Mouse (Mus musculus): ENCODE data around the gene D130043K22Rik. TPM values are rescaled to one million over a fixed set of nuclear protein-coding genes. Genes with fewer than 3 reads are reported as not detected.

The D130043K22Rik gene
- polyA plus RNA-seq, 1 experiment from 2014 or later = 0.78 TPM

DNA sequence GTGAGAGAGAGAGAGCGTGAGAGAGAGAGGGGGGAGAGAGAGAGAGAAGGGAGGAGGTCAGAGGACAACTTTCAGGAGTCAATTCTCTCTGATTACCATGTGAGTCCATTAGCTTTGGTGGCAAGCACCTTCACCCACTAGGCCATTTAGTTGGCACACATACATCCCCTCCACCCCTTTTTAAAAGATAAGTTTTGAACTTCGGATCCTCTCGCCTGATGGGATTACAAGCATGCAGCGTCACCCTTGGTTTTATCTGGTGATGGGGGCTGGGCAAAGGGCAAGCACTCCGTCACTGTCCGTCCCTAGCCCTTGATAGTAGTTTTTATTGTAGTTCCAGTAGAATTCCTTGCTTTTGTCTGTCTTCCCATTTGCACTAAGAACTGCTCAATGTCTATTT, 35.3 kb downstream of the D130043K22Rik start:
- H3K27me3 ChIP-seq (ENCODE audit: insufficient read depth, poor library complexity, severe bottlenecking) = no peaks in the 10 kb centered on the region
- 89% methylated on average over 6 of the region's 6 CpGs for WGBS
- no peak overlapping the region for H3K4me3 ChIP-seq
- H3K27ac ChIP-seq = no peak overlapping the region
- no peaks in the 10 kb centered on the region for H3K36me3 ChIP-seq
- no peak for DNase-seq (ENCODE audit: low spot score)
- no peaks in the 10 kb centered on the region for H3K4me1 ChIP-seq (replicated peaks)
- H3K9me3 ChIP-seq = peaks cover 11% of the 10 kb centered on the region; the same call in 1 of the 2 replicates

DNA sequence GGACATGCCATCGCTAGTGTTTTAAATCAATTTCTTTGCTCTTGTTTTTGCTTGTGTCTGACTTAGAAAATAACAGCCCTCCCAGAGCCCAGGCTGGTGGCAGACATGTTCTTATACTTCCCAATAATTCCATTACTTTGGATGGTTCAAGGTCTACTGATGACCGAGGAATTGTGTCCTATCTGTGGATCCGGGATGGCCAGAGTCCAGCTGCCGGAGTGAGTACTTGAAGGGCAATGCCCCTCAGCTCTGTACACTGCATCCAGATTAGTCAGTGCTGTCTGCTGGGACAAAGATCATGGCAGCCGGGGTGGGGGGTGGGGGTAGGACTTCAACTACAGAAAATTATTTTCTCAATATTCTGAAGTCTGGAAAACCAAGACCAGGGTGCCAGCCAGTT, 35.8 kb downstream of the D130043K22Rik start:
- Histone ChIP-seq H3K4me1 (replicated peaks) (no peaks in the 10 kb centered on the region), H3K9me3 (peaks cover 11% of the 10 kb centered on the region; the same call in 1 of the 2 replicates), H3K27ac (no peak overlapping the region), H3K4me3 (no peak overlapping the region), H3K27me3 (ENCODE audit: insufficient read depth, poor library complexity, severe bottlenecking) (no peaks in the 10 kb centered on the region), H3K36me3 (no peaks in the 10 kb centered on the region)
- no peak for DNase-seq (ENCODE audit: low spot score)
- WGBS = 93% methylated on average over 5 of the region's 5 CpGs

DNA sequence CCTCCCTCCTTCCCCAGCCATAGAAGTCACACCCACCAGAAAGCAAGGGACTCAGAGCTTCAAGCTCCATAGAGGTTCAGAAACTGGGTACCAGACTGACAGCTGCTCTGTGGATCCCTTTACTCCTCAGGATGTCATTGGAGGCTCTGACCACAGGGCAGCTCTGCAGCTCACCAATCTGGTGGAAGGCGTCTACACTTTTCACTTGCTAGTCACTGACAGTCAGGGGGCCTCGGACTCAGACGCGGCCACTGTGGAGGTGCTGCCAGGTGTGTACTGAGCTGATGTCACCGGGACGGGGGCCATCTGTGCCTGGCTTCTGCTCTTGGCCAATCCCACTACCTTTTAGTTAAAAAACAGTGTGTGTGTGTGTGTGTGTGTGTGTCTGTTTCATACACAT, 37.5 kb downstream of the D130043K22Rik start:
- no peak for DNase-seq (ENCODE audit: low spot score)
- Histone ChIP-seq H3K4me3 (no peak overlapping the region), H3K27ac (no peak overlapping the region), H3K36me3 (no peaks in the 10 kb centered on the region), H3K27me3 (ENCODE audit: insufficient read depth, poor library complexity, severe bottlenecking) (no peaks in the 10 kb centered on the region), H3K4me1 (replicated peaks) (no peaks in the 10 kb centered on the region), H3K9me3 (peaks cover 11% of the 10 kb centered on the region; the same call in 1 of the 2 replicates)
- WGBS = 92% methylated on average over 6 of the region's 6 CpGs

DNA sequence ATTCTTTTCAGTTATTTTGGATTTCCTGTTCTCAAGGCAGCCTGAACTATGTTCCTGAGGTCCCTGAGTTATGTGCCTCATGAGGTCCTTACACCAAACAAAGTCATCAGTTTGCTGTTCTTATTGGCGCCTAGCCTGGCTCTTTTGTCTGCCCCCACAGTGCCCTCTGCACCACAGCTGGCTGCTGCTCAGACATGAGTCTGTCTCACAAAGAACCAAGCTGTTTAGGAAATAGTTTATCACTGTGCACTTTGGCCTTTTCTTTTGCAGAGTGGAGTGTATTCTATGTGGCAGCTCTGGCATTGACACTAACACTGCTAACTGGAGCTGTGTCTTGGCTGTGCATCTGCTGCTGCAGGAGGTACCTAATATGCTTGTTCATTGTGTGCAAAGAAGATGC, 44.6 kb downstream of the D130043K22Rik start:
- Histone ChIP-seq H3K36me3 (no peaks in the 10 kb centered on the region), H3K4me1 (replicated peaks) (no peaks in the 10 kb centered on the region), H3K27me3 (ENCODE audit: insufficient read depth, poor library complexity, severe bottlenecking) (no peaks in the 10 kb centered on the region), H3K27ac (no peak overlapping the region), H3K9me3 (peaks cover 4% of the 10 kb centered on the region; the same call in 1 of the 2 replicates), H3K4me3 (no peak overlapping the region)
- no peak for DNase-seq (ENCODE audit: low spot score)
- WGBS = 70% methylated on average over 1 of the region's 1 CpGs

DNA sequence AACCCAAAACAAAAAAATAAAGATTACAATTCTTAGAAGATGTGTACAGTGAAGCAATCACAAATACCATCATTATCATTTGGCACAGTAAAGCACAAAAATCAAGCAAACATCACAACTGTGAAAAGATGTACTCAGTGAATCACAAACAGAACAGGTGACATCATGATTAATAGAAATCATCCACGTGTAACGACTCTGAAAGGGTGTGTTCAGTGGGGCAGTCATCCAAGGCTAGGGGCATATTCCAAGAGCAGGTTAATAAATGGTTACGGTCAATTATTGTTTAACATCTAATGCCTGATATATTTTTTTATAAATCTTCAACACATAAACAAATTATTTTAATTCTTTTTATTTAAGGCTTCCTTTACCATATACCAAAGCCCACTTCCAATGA, 47.6 kb downstream of the D130043K22Rik start:
- Histone ChIP-seq H3K4me1 (replicated peaks) (no peaks in the 10 kb centered on the region), H3K27me3 (ENCODE audit: insufficient read depth, poor library complexity, severe bottlenecking) (no peaks in the 10 kb centered on the region), H3K4me3 (no peak overlapping the region), H3K27ac (no peak overlapping the region), H3K9me3 (no peaks in the 10 kb centered on the region), H3K36me3 (no peaks in the 10 kb centered on the region)
- 90% methylated on average over 3 of the region's 3 CpGs for WGBS
- no peak for DNase-seq (ENCODE audit: low spot score)

DNA sequence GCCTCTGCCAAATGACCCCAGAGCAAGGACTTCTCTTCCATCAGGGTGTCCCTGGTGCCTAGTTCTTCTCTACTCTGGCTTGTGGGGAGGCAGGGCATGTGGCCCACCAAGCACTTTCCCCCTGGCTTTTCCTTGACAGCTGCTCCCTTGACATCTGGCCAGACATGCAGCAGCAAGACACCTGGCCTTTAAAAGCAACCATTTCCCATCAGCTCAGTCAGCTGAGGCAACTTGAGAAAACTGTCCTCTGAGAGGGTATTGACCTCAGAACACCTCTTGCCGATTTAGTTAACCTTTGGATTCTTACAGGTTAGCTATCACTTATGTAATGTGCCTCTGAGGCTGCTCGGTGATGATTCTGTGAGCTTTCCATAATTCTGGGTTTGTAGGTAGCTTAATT, 48.9 kb downstream of the D130043K22Rik start:
- Histone ChIP-seq H3K36me3 (no peaks in the 10 kb centered on the region), H3K27ac (no peak overlapping the region), H3K4me1 (replicated peaks) (no peaks in the 10 kb centered on the region), H3K9me3 (no peaks in the 10 kb centered on the region), H3K4me3 (no peak overlapping the region), H3K27me3 (ENCODE audit: insufficient read depth, poor library complexity, severe bottlenecking) (no peaks in the 10 kb centered on the region)
- no peak for DNase-seq (ENCODE audit: low spot score)
- 85% methylated on average over 2 of the region's 2 CpGs for WGBS

DNA sequence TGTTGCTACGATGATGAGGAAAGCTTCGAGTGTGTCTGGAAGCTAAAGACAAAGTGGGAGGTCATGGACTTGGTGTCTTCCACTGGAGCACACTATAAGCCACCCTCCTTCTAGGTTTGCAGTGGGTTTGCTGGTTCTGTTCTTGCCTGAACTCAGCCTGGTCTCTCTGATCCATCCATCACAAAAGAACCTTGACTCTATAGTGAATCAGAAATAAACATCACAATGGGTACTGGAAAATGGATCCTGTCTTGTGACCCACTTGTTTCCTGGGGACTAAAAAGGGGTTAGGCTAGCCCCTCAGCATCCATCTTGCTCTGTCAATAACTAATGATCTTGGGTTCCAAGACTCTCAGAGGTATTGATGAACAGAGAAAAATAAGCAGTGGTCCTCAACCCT, 57.0 kb downstream of the D130043K22Rik start:
- no peak for DNase-seq (ENCODE audit: low spot score)
- WGBS = 85% methylated on average over 2 of the region's 2 CpGs

DNA sequence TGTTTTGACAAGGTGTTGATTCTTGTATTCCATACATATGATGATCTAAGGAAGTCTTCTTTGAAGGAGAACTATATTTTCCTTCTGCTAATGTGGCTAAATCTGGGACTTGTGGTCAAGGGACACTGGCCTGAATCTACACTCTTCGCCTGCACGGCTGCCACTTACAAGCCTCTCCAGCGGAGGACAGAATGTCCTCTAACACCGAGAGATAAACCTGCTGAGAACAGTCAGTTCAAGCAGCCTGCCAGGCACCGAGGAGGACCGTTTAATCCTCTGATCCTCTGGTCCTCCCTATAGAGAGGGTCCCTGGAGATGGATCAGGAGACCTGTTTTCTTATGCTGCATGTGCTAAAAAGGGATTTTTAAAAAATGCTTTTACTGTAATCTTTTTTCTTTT, 58.5 kb downstream of the D130043K22Rik start:
- 85% methylated on average over 6 of the region's 6 CpGs for WGBS
- Histone ChIP-seq H3K4me1 (replicated peaks) (0 out of 2 replicates have a peak, but pooled peaks cover 4% of the 10 kb centered on the region), H3K27me3 (ENCODE audit: insufficient read depth, poor library complexity, severe bottlenecking) (no peaks in the 10 kb centered on the region), H3K9me3 (no peaks in the 10 kb centered on the region), H3K4me3 (no peak overlapping the region), H3K27ac (no peak overlapping the region), H3K36me3 (no peaks in the 10 kb centered on the region)
- no peak for DNase-seq (ENCODE audit: low spot score)

More for the DNA sequence above, 57.0 kb downstream of the D130043K22Rik start:
- Histone ChIP-seq H3K27ac (no peak overlapping the region), H3K36me3 (no peaks in the 10 kb centered on the region), H3K4me3 (no peak overlapping the region), H3K9me3 (no peaks in the 10 kb centered on the region), H3K4me1 (replicated peaks) (0 out of 2 replicates have a peak, but pooled peaks cover 3% of the 10 kb centered on the region), H3K27me3 (ENCODE audit: insufficient read depth, poor library complexity, severe bottlenecking) (no peaks in the 10 kb centered on the region)

DNA sequence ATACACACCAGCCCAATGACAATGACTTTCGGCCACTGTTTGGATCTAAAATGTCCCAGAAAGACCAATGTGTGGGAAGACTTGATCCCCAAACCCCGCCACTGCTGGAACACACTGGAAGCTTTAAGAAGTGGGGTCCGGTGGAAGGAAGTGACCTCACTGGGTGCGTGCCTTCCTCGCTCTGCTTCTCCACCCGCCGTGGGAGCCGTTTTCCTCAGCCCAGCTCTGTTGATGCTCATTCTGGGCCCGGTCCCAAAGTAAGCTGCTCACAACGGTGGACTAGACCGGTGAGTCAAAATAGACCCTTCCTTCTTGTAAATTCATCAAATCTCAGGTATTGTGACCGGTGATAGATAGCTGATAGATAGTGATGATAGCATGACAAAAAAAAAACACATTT, 60.5 kb downstream of the D130043K22Rik start:
- H3K27ac ChIP-seq = no peak overlapping the region
- H3K27me3 ChIP-seq (ENCODE audit: insufficient read depth, poor library complexity, severe bottlenecking) = no peaks in the 10 kb centered on the region
- 88% methylated on average over 12 of the region's 12 CpGs for WGBS
- H3K4me3 ChIP-seq = no peak overlapping the region
- H3K9me3 ChIP-seq = no peaks in the 10 kb centered on the region
- no peak for DNase-seq (ENCODE audit: low spot score)
- H3K36me3 ChIP-seq = no peaks in the 10 kb centered on the region
- 0 out of 2 replicates have a peak, but pooled peaks cover 4% of the 10 kb centered on the region for H3K4me1 ChIP-seq (replicated peaks)

DNA sequence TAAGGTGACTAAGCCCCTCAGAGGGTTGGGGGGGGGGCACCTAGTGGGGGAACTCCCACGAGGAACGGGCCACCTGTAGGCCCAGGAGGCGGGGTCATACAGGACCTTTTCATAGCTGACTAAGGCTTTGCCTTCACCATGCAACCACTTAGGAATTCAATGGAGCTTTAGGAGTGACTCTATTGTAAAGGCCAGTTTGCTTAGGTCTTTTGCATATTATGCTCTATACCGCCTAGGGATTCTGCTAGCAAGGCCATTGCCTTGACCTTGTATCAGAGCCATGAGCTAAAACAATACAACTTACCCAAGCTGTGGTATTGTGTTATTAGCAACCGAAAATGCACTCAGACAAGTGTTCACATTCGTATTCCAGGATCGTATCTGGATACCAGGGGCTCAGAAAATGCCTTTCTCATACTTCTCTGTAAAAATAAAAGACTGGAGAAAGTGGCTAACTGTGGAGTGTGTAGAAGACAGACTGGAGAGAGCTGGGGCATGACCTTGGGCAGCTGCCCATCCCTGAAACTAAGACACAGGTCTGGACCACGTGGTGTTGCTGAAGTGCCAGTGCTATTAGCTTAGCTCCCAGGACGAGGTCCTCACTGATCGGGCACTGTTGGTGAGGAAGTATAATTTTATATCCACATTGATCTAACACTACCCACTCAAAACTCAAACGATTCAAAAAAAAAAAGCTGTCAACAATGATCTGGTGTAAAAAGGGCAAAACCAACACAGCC, 62.1 kb downstream of the D130043K22Rik start:
- Histone ChIP-seq H3K9me3 (no peaks in the 10 kb centered on the region), H3K27me3 (ENCODE audit: insufficient read depth, poor library complexity, severe bottlenecking) (no peaks in the 10 kb centered on the region), H3K27ac (no peak overlapping the region), H3K36me3 (peaks cover 11% of the 10 kb centered on the region), H3K4me3 (no peak overlapping the region), H3K4me1 (replicated peaks) (0 out of 2 replicates have a peak, but pooled peaks cover 4% of the 10 kb centered on the region)
- no peak for DNase-seq (ENCODE audit: low spot score)
- WGBS = 80% methylated on average over 11 of the region's 11 CpGs

DNA sequence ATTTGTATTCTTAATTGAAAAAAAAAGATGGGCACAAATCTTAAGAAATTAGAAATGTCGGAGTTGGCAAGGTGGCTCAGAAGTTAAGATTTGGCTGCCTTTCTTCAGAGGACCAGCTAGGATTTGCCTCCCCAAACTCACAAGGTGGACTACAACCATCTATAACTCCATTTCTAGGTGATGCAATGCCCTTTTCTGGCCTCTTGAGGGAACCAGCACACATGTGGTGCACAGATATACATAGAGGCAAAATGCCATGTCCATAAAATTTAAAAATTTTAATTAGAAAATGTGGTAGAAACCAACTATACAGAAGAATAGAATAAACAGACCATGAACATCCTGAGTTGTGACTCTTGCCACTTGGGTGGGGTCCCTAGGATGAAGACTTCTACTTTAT, 64.2 kb downstream of the D130043K22Rik start:
- Histone ChIP-seq H3K36me3 (peaks cover 27% of the 10 kb centered on the region), H3K9me3 (no peaks in the 10 kb centered on the region), H3K4me1 (replicated peaks) (0 out of 2 replicates have a peak, but pooled peaks cover 4% of the 10 kb centered on the region), H3K27ac (no peak overlapping the region), H3K4me3 (no peak overlapping the region), H3K27me3 (ENCODE audit: insufficient read depth, poor library complexity, severe bottlenecking) (no peaks in the 10 kb centered on the region)
- DNase-seq (ENCODE audit: low spot score) = no peak
- WGBS = 89% methylated on average over 1 of the region's 1 CpGs

DNA sequence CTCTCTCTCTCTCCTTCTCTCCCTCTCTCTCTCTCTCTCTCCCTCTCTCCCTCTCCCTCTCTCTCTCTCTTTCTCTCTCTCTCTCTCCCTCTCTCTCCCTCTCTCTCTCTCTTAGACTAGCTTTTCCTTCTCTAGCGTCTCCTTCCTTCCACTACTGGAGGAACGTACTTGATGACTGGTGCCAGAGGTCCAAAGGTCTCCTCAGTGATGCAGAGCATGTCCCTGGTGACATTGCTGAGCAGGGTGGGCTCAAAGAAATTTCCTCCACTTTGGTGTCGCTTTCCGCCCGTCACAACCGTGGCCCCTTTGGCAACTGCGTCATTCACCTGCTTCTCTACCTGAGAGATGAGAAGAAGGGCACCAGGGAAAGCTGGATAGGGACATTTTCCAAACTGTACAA, 68.6 kb downstream of the D130043K22Rik start:
- no peak for DNase-seq (ENCODE audit: low spot score)
- H3K27me3 ChIP-seq (ENCODE audit: insufficient read depth, poor library complexity, severe bottlenecking) = no peaks in the 10 kb centered on the region
- no peaks in the 10 kb centered on the region for H3K9me3 ChIP-seq
- H3K27ac ChIP-seq = no peak overlapping the region
- WGBS = 89% methylated on average over 7 of the region's 7 CpGs
- peaks cover 52% of the 10 kb centered on the region for H3K36me3 ChIP-seq
- no peak overlapping the region for H3K4me3 ChIP-seq
- H3K4me1 ChIP-seq (replicated peaks) = no peaks in the 10 kb centered on the region

DNA sequence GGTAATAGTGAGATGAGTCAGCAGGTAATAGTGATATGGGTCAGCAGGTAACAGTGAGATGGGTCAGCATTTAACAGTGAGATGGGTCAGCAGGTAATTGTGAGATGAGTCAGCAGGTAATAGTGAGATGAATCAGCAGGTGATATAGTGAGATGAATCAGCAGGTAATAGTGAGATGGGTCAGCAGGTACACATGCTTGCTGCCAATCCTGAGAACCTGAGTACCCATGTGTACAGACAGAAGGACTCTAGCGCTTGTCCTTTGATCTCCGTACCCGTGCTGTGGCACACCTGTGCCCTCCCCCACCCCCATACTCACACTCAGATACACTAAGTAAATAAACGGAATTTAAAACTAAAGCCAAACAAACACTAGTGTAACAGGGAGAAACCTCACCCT, 70.0 kb downstream of the D130043K22Rik start:
- peaks cover 56% of the 10 kb centered on the region for H3K36me3 ChIP-seq
- no peaks in the 10 kb centered on the region for H3K9me3 ChIP-seq
- H3K4me3 ChIP-seq = no peak overlapping the region
- H3K27me3 ChIP-seq (ENCODE audit: insufficient read depth, poor library complexity, severe bottlenecking) = no peaks in the 10 kb centered on the region
- WGBS = 86% methylated on average over 4 of the region's 4 CpGs
- H3K27ac ChIP-seq = no peak overlapping the region
- DNase-seq (ENCODE audit: low spot score) = no peak
- H3K4me1 ChIP-seq (replicated peaks) = no peaks in the 10 kb centered on the region

Data from hindbrain, embryonic 10.5 days (tissue).